Mouse (Mus musculus): ENCODE results near the gene Olfr9.
"Not testable (repeated sequence)": the region's sequence is repeated elsewhere in the genome, so short reads cannot be mapped to it uniquely, and the experiment has no call there.

The Olfr9 gene

DNA sequence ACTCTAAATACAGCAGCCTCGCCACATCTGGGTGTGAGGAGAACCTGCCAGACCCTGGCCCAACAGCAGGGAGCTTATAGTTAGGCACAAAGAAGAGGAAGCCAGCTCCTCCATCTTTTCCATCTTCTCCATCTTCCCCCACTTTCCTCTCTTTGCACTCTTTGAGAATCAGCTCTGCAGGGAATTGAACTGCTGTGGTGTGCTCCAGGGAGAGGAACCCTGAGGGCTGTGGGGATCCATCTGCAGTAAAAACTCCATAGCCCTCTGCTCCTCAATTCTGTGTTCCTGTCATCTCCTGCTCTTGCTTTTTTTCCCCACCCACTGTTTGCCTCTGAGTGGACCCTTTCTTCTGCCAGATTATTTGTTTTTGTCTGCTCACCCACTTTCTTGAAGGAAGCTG lies at the start of gene Olfr9:
Olfr9 (plus strand) TSS at position 301 of the 400 bp plus-strand sequence.
- not testable (repeated sequence) for DNase-seq

- DNase-seq, result no peak
Observed at GRCm38 (mm10) chr10:128940475-128941061, 48.7 kb upstream of the Olfr9 start.

- DNase-seq, result no peak
Observed at GRCm38 (mm10) chr10:128945675-128946074, 43.6 kb upstream of the Olfr9 start.

DNA sequence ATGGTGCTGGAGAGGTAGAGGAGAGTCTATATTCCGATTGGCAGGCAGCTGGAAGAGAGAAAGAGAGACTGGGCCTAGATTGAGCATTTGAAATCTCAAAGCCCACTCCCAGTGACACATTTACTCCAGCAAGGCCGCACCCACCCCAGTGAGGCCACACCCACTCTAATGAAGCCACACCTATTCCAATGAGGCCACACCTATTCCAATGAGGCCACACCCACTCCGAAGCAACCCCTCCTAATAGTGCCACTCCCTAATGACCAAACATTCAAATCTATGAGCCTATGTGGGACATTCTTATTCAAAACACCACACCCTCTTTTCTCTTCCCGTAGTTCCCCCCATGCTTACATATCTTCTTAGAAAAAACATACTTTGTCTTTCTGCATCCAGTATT lies 41.7 kb upstream of the Olfr9 start:
- no peak for DNase-seq

DNA sequence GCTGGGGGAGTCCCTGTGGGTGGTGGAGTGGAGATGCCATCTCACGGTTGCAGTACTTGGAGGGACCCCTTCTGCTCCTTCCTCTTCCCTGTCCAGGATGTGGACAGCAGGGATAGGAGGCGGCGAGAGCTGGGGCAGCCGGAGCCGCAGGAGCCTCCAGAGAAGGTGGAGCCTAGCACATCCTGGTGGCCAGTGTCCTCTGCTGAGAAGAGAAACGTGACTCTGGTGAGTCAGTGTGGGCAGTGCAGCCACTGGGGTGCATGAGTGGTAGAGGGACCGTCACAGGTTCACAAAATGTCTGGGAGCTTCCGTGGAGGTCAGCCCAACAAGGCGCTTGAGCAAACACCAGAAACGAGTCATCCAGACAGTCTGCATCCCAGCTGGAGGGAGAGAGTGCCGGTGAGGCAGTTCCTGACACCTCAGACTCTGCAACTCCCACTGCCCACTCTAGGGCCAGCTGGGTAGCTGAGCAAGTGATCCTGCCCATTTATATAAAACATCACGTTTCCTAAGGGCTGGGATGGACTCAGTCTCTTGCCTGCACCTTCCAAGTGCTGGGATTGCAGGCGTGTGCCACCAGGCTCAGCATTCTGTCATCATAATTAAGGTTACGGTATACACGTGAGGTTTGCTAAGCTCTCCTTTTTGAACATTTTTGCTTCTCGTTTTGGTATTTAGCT lies 38.9 kb upstream of the Olfr9 start:
- DNase-seq, result no peak

GRCm38 (mm10) chr10:128958340-128958739 lies 30.9 kb upstream of the Olfr9 start:
- no peak for DNase-seq

DNA sequence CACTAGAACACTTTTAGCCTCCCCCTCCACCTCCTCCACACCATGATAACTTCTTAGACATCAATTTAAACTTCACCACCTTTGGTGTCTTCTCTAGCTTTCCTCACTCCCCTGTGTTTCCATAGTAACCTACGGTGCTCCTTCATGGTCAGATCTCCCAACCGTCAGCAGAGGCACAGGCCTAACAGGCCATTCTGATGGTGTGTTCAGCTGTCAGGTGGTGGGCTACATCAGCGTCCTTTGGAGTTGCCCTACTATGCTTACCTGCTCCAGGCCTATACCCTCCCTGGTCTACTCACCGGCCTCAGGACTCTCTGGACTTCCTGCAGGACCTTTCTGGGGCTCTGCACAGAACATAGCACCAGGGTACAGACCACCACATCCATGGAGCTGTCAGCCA lies 29.1 kb upstream of the Olfr9 start:
- DNase-seq, result no peak

- DNase-seq, result no peak
Observed at GRCm38 (mm10) chr10:128960590-128961584, 28.3 kb upstream of the Olfr9 start, which contains the start of gene Mettl7b. Gene Mettl7b (minus strand): TSS chr10:128960988.

GRCm38 (mm10) chr10:128964961-128965360 lies 24.3 kb upstream of the Olfr9 start:
- no peak for DNase-seq

DNA sequence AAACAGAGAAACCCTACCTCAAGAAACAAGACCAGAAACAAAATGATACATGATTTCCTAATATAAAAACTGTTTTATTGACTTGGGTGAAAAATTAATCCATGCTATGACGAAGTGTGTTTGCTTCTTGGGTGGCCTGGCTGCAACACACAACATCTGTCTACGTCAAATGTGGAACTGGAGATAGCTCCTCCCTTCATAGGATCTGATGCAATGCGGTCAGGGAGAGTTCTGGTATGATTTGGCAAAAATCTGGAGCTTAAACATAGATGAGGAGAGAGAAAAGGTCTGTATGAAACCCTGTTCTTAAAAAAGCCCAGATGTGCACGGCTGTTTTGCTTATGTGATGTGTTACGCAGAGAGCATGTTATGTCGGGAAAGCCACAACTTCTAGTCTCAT lies 23.4 kb upstream of the Olfr9 start:
- no peak for DNase-seq

GRCm38 (mm10) chr10:128968341-128968749 lies 20.9 kb upstream of the Olfr9 start:
- no peak for DNase-seq

GRCm38 (mm10) chr10:128970740-128971250 lies 18.4 kb upstream of the Olfr9 start:
- DNase-seq, result no peak

DNA sequence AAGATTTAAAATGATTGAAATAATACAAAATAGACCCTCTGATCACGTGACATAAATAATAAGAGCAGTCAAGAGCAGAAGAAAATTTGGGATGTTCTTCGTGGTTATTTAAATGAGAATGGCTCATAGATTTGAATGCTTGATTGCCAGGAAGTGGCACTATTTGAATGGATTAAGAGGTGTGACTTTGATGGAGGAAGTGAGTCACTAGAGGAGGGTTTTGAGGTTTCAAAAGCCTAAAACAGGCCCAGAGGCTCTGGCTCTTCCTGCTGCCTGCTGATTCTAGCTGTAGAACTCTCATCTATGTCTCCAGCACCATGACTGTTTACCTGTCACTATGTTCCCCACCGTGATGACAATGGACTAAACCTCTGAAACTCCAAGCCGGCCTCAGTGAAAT lies 16.4 kb upstream of the Olfr9 start:
- DNase-seq, result no peak

- no peak for DNase-seq
Observed at GRCm38 (mm10) chr10:128976395-128976794, 12.8 kb upstream of the Olfr9 start.

GRCm38 (mm10) chr10:128977522-128978114 lies 11.6 kb upstream of the Olfr9 start:
- DNase-seq, result peak; percentile 76

GRCm38 (mm10) chr10:128980644-128981365 lies 8.4 kb upstream of the Olfr9 start:
- DNase-seq, result no peak

GRCm38 (mm10) chr10:128990129-128990850 lies 1.1 kb downstream of the Olfr9 start:
- not testable (repeated sequence) for DNase-seq

- DNase-seq, result no peak
Observed at GRCm38 (mm10) chr10:128990994-128991393, 1.8 kb downstream of the Olfr9 start.

DNA sequence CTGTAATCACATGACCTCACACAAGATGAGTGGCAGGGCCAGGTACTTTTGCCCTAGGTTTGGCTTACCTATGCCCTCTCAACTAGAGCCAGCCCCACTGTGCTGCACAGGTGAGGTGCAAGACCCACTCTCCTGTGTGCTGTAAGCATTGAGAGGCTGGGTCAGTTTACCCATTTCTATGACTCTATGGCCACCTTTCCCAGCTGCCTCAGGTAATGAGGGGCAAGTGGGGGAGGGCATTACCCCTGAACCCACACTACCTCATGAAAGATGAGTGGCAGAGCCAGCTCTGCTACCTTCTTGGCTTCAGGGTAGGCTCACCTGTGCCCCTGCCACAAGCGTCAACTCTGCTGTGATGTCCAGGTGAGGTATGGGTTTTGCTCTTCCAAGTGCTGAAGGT lies 6.6 kb downstream of the Olfr9 start:
- DNase-seq, result no peak

DNA sequence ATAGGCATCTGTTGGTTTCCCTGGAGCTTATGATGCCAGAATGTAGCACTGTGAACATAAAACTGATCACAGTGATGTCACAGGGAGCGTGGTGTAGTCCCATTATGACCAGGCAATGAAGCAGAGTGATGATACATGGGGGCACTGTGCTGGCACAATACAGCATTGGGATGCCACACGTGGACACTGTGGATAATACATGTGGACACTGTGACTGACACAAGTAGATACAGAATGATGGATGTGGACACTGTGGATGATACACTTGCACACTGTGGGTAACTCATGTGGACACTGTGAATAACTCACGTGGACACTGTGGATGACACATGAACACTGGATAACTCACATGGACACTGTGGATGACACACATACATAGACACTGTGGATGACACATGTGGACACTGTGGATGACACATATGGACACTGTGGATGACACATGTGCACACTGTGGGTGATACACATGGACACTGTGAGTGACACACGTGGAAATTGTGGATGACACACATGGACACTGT lies 7.4 kb downstream of the Olfr9 start:
- no peak for DNase-seq
